Mouse (Mus musculus) G1E-ER4 (cell line): ENCODE results near the gene Itgav. TPM values are rescaled to one million over a fixed set of nuclear protein-coding genes. Genes with fewer than 3 reads are reported as not detected.

Experiments
- GATA1 ChIP-seq: IDR thresholded peaks from one replicate; pipeline ENCODE4 v1.8.0; 2012; ENCODE audit warnings: low read length, inconsistent platforms
- polyA plus RNA-seq: library from polyadenylated mRNA; stranded (reverse); fragments of >175 nt; gene quantifications from 2 replicates; pipeline ENCODE4 v1.2.3, GENCODE M21; 2012

The Itgav gene
- polyA plus RNA-seq, 1 experiment, result 18.9 TPM

- no peak for TF ChIP-seq GATA1
These were observed 25.7 kb upstream of the Itgav start for GRCm38 (mm10) chr2:83698484-83698883.

GRCm38 (mm10) chr2:83699324-83699723 lies 24.9 kb upstream of the Itgav start:
- no peak for TF ChIP-seq GATA1

GRCm38 (mm10) chr2:83700667-83701066 lies 23.5 kb upstream of the Itgav start:
- no peak for TF ChIP-seq GATA1

GRCm38 (mm10) chr2:83702411-83702810 lies 21.8 kb upstream of the Itgav start:
- no peak for TF ChIP-seq GATA1

DNA sequence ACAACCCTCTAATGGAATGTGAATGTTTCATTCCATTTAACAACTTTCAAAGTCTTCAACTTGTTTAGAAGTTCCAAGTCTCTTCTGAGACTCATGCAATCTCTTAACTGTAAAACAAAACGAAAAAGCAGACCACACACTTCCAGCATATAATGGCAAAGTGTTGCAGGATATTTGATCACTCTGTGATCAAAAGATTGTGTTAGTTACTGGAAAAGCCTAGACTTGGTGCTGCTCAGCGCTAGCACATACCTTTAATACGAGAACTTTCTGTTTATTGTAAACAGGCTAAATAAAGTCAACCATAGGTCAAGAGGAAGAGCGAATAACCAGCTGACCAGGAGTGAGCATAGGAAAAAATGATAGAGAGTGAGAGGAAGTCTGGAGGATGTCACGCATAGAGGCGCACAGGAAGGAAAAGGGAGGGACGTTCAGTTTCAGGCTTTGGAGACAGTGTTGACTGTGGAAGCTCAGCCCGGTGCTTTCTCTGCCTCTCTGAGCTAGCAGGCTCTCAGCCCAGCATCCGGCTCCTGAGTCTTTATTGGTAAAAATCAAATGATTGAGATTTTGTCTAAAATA lies 18.5 kb upstream of the Itgav start:
- no peak for TF ChIP-seq GATA1

DNA sequence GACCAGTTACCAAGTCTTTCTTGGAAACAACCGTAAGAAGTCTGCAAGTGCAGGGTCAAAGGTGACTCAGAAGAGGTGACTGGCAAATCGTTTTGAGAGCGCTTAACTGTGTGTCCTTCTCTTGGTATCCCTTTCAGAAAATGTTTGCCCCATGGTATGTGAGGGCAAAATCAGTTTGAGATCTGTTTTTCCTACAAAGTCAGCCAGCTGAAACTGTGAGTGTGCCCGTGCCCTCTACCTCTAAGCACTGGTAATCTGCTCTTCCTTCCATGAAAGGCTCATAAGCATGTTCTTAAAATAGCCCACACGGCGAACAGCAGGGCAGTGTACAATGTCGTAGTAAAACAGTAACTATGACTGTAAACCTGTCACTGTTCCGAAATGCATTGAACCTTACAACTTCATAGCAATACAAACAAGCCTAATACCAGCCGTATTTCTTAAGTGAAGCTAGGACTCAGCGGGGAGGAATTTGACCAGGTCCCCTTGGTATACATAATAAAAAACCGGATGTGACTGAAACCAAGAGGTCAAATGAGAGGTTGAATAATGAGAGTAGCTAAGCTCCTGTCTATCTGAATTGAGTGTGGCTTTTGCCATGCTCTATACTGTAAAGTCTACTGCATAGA lies 14.2 kb upstream of the Itgav start:
- TF ChIP-seq GATA1, result no peak

DNA sequence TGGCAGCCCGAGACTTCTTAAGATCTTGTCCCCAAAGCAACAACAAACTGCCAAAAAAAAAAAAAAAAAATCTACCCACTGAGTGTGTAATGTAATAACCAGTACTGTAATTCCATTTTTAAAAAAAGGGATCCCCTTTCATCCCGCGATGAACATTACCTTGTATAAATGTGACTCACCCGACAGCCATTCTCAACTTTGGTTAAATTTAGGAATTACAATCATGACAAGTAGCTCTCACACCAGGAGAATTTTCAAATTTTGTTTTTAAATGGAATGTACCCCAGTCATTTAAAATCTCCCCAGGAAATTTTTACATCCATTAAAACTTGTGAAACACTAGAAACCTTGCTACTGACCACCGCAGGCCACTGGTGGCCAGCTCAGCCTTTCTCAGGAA lies 10.3 kb upstream of the Itgav start:
- no peak for TF ChIP-seq GATA1

DNA sequence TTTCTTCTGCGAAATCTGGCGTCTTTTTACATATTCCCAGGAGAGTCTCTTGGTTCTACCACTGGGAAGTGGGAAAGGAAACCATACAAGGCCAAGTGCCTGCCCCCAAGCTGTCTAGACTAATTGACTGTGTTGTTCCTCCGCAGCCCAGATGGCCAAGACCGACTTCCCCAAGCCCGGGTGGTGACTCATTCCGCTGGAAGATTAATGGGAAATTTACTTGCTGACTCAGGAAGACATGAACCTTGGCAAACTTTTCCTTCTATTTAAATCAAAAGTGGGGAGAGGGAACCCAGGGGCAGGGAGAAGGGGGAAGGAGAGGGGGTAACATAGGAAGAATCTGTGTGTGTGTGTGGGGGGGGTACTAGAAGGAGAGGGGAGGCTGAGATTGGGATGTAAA lies 9.4 kb upstream of the Itgav start:
- no peak for TF ChIP-seq GATA1

- TF ChIP-seq GATA1, result no peak
These were observed 5.9 kb upstream of the Itgav start for GRCm38 (mm10) chr2:83718341-83718740.

DNA sequence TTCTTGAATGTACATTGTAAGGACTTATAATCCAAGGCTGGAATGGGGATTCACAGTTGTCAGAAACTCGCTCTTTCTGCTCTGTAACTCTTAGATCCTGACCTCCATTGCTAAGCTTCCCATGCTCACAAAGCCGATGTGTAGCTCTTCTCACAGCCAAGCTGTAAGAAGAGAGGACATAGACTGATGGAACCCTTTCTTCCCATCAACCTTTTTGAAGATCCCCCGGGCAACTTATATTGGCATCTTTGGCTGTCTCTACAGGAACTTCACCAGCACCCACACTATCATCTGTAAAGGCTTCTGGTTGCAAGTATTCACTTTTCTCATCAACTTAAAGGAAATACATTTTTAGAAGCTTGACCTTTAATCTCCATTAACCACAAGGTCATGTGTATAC lies 2.6 kb upstream of the Itgav start:
- TF ChIP-seq GATA1, result no peak

GRCm38 (mm10) chr2:83722936-83723335 lies 1.3 kb upstream of the Itgav start:
- no peak for TF ChIP-seq GATA1

DNA sequence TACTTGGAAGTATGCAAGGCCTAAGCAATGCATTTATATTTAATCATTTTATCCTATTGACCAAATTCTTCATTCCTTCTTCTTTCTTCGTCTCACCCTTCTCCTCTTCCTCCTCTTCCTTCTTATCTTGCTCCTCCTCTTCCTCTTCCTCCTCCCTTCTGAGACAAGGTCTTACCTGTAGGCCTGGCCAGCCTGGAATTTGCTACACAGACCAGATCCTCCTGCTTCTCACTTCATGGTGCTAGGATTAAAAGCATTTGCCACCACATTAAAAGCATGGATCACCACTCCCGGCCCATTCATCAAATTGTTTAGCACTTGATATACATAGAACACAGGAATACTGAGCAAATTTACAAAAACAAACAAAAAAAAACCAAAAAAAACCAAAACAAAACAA lies 851 bp upstream of the Itgav start:
- no peak for TF ChIP-seq GATA1

GRCm38 (mm10) chr2:83724827-83725730 lies 882 bp downstream of the Itgav start:
- TF ChIP-seq GATA1, result no peak

- no peak for TF ChIP-seq GATA1
These were observed 1.6 kb downstream of the Itgav start for GRCm38 (mm10) chr2:83725796-83726195.

- no peak for TF ChIP-seq GATA1
These were observed 4.1 kb downstream of the Itgav start for GRCm38 (mm10) chr2:83728238-83728682.

DNA sequence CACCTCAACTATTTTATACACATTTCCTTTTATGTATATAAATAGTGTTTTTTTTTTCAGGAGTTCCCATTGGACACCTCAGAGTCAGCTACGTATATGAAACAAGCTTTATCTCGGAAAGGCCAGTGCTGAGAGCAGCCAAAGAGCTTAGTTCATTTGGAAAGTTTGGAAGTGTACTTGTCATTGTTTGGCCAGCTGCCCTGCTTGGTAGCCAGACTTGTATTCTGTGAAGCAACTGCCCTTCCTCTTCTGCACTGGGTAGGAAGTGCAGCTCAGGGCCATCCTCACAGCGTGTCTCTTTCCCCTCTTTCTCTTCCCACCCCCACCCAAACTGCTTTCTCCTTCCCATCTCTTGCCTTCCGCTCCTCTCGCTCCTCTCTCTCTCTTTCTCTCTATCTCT lies 5.1 kb downstream of the Itgav start:
- TF ChIP-seq GATA1, result no peak
